Mouse (Mus musculus) kidney, postnatal 25 days (tissue): Measurements from ENCODE around the gene Jak2.

Experiments
- DNase-seq, 2 experiments: peaks; one replicate each; pipeline ENCODE4 v3.0.0; 2021; ENCODE audit warnings: mixed read lengths in 2 of 2

Gene Jak2

GRCm38 (mm10) chr19:29251191-29251957 lies at the start of gene Jak2:
Gene Jak2 (plus strand): TSS chr19:29251828.
- DNase-seq, result peak; percentile 94 to 97

GRCm38 (mm10) chr19:29203337-29203736 lies 48.3 kb upstream of the Jak2 start:
- DNase-seq, result no peak

GRCm38 (mm10) chr19:29204583-29204982 lies 47.0 kb upstream of the Jak2 start:
- peak; percentile 52 to 73 for DNase-seq

GRCm38 (mm10) chr19:29205267-29205666 lies 46.4 kb upstream of the Jak2 start:
- DNase-seq, result no peak

GRCm38 (mm10) chr19:29209898-29210297 lies 41.7 kb upstream of the Jak2 start:
- DNase-seq, result no peak

GRCm38 (mm10) chr19:29210319-29210718 lies 41.3 kb upstream of the Jak2 start:
- no peak for DNase-seq

GRCm38 (mm10) chr19:29215811-29216509 lies 35.7 kb upstream of the Jak2 start:
- peak; percentile 26 to 49 for DNase-seq

- peak; percentile 36 to 40 for DNase-seq
Measured at GRCm38 (mm10) chr19:29221867-29222266, 29.8 kb upstream of the Jak2 start.

- DNase-seq, result no peak
Measured at GRCm38 (mm10) chr19:29224968-29225367, 26.7 kb upstream of the Jak2 start.

GRCm38 (mm10) chr19:29226996-29227395 lies 24.6 kb upstream of the Jak2 start:
- DNase-seq, result no peak

GRCm38 (mm10) chr19:29227941-29228590 lies 23.6 kb upstream of the Jak2 start:
- no peak for DNase-seq

GRCm38 (mm10) chr19:29228989-29229388 lies 22.6 kb upstream of the Jak2 start:
- no peak for DNase-seq

GRCm38 (mm10) chr19:29232738-29233137 lies 18.9 kb upstream of the Jak2 start:
- DNase-seq, result no peak

- no peak for DNase-seq
Measured at GRCm38 (mm10) chr19:29236658-29237385, 14.8 kb upstream of the Jak2 start.

GRCm38 (mm10) chr19:29238171-29238570 lies 13.5 kb upstream of the Jak2 start:
- DNase-seq, result no peak

GRCm38 (mm10) chr19:29239513-29240235 lies 12.0 kb upstream of the Jak2 start:
- DNase-seq, result no peak

- no peak for DNase-seq
Measured at GRCm38 (mm10) chr19:29240676-29241075, 11.0 kb upstream of the Jak2 start.

- no peak for DNase-seq
Measured at GRCm38 (mm10) chr19:29241581-29241980, 10.0 kb upstream of the Jak2 start.

- no peak for DNase-seq
Measured at GRCm38 (mm10) chr19:29249933-29250332, 1.7 kb upstream of the Jak2 start.

- peak; percentile 20 to 39 for DNase-seq
Measured at GRCm38 (mm10) chr19:29251958-29252801, 552 bp downstream of the Jak2 start.

GRCm38 (mm10) chr19:29252831-29253545 lies 1.4 kb downstream of the Jak2 start:
- DNase-seq, result no peak
